Mouse (Mus musculus) kidney, adult 2 months (tissue): ENCODE data around the gene H2afy2.

Experiments
- CTCF ChIP-seq: fragments of 200-500 bp; conservative IDR thresholded peaks from 2 replicates; pipeline ENCODE4 v1.5.1; 2011; ENCODE audit warnings: low read depth, mild to moderate bottlenecking, control low read depth, low read length, moderate library complexity, mixed read lengths; ENCODE audit not compliant: insufficient read depth, insufficient read length
- POLR2A ChIP-seq: fragments of 200-500 bp; IDR thresholded peaks from one replicate; pipeline ENCODE4 v1.6.1; 2011; ENCODE audit warnings: low read depth, low read length, control low read depth

DNA sequence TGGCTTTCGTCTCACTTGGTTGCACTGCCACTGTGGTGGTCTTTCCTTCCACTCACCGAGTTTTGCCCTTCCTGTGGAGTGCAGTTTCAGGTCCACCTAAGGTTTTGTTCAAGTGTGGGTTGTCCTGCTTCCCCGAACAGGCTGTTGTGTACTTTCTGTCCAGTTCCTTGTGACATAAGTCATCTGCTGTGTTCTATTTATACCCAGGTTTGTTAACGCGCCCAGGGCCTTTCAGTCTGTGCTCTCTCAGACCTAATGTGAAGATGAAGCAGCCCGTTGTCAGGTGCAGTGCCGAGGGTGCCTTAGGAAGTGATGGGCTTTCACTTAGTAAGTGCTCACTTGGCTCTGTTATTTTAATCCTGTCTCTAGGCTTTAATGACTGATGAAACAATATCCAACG is 94.5 kb downstream of the H2afy2 start:
- no peak for TF ChIP-seq CTCF
- no peak for TF ChIP-seq POLR2A
